ENCODE assay signal across 22 mouse cellular contexts in genomic region chr9:120541411-120541810, GRCm38 (mm10). TPM values are rescaled to one million over a fixed set of nuclear protein-coding genes. Genes with fewer than 3 reads are reported as not detected.
A peak's percentile ranks its signal among the peaks of the same experiment; 100 is the strongest.
DNase-seq lines count a peak whose midpoint lies in the region; ATAC-seq and TF ChIP-seq lines count a peak whose summit lies in the region.
"Had no signal": no experiment of that assay in that cellular context is flagged by ENCODE, and none has a peak within 500 bp of the region (broad histone marks: within the 10 kb centered on the region; RNA-seq: fewer than 3 reads in every experiment).

No protein-coding gene starts in this region.

- H3K36me3 ChIP-seq in kidney, postnatal 0 days (ENCODE audit: insufficient read depth, low read length): no peaks in the 10 kb centered on the region
- H3K36me3 ChIP-seq: midbrain, embryonic 15.5 days had no signal

- H3K27ac ChIP-seq in kidney, postnatal 0 days: no peak overlapping the region
- H3K27ac ChIP-seq: hindbrain, postnatal 0 days; midbrain, embryonic 15.5 days had no signal

- WGBS in kidney, postnatal 0 days: 0% methylated on average over 2 of the region's 2 CpGs
- WGBS in lung, adult 2 months: 26% methylated on average over 2 of the region's 2 CpGs

- peaks cover 7% of the 10 kb centered on the region; the same call in 1 of the 2 replicates for H3K4me1 ChIP-seq in kidney, postnatal 0 days (replicated peaks; ENCODE audit: insufficient read depth, low read length)
- 0 out of 2 replicates have a peak, but pooled peaks cover 3% of the 10 kb centered on the region for H3K4me1 ChIP-seq in lung, adult 2 months (ENCODE audit: control insufficient read depth, insufficient read depth, low read length)

- peak; percentile 50 for DNase-seq in kidney, postnatal 0 days (ENCODE audit: low spot score)
- DNase-seq in kidney, postnatal 4 days: no peak
- peak; percentile 15 for DNase-seq in lung, adult 2 months
- peak; percentile 66 for DNase-seq in lung, postnatal 25 days (ENCODE audit: low spot score)
- peak; percentile 54 for DNase-seq in yolk sac, embryonic 10.5 days (ENCODE audit: low spot score)
- no peak for DNase-seq in heart, adult 8-10 months (ENCODE audit: low spot score)
- no peak for DNase-seq in spleen, adult 18-20 months
- DNase-seq in spleen, postnatal 14 days (ENCODE audit: low spot score in 2 of 2): no peak
- DNase-seq: adrenal gland, adult 8-10 months; cerebellum, postnatal 25 days; embryo, embryonic 11 days; gastrocnemius, postnatal 14 days; heart, adult 18-20 months; heart, postnatal 36 days; kidney, adult 2 months had no signal

- no peak overlapping the region for H3K4me2 ChIP-seq in kidney, postnatal 0 days (ENCODE audit: low read length)

- no peak for TF ChIP-seq POLR2A in lung, adult 2 months (IDR thresholded peaks at IDR 0.05; ENCODE audit: borderline replicate concordance, extremely low read depth, low read depth, low read length)

- H3K9me3 ChIP-seq in kidney, postnatal 0 days (replicated peaks; ENCODE audit: low read length): no peaks in the 10 kb centered on the region
- H3K9me3 ChIP-seq: midbrain, embryonic 15.5 days had no signal

- H3K27me3 ChIP-seq in kidney, postnatal 0 days (ENCODE audit: insufficient read depth, low read length): no peaks in the 10 kb centered on the region

- ATAC-seq in kidney, postnatal 0 days (replicated peaks; ENCODE audit: low FRiP score, low read depth): no peak
- ATAC-seq: forebrain, embryonic 14.5 days; hindbrain, postnatal 0 days; midbrain, embryonic 15.5 days had no signal

- H3K4me3 ChIP-seq in kidney, postnatal 0 days (replicated peaks; ENCODE audit: low read depth, low read length): no peak overlapping the region
- no peak overlapping the region for H3K4me3 ChIP-seq in lung, adult 2 months (replicated peaks; ENCODE audit: extremely low read depth, low read depth, low read length)
- H3K4me3 ChIP-seq: erythroblast, embryonic 14.5 days; midbrain, embryonic 15.5 days; myocyte had no signal

- no peak for TF ChIP-seq CTCF in kidney, postnatal 0 days (IDR thresholded peaks at IDR 0.05; ENCODE audit: low read depth)
- TF ChIP-seq CTCF in lung, adult 2 months (IDR thresholded peaks at IDR 0.05; ENCODE audit: insufficient read depth, low read length): no peak

- no peak overlapping the region for H3K9ac ChIP-seq in kidney, postnatal 0 days (ENCODE audit: low read depth, low read length)
- H3K9ac ChIP-seq: midbrain, embryonic 15.5 days had no signal

RNA-seq across cellular contexts. Expression of gene Entpd3, which starts 1.8 kb away (rescaled TPM):
- polyA plus RNA-seq in kidney, postnatal 0 days (2015; fragmentation: Nextera tagmentation; extraction: Ambion mirVana): 0.71 and 0.79 TPM in 2 replicates
- 3.7 and 5.7 TPM in 2 replicates for polyA plus RNA-seq in lung, adult 2 months (2012; rRNA removed)
- total RNA-seq in heart, adult 8-10 months (2022): not detected
- total RNA-seq: gastrocnemius, postnatal 14 days; heart, adult 18-20 months; heart, postnatal 36 days; megakaryocyte-erythroid progenitor cell, adult 5-6 weeks had no signal
- polyA plus RNA-seq: heart, embryonic 14.5 days had no signal

RNA-seq across cellular contexts. Expression of gene Rpl14, which starts 29.8 kb away (rescaled TPM):
- 911 and 953 TPM in 2 replicates for polyA plus RNA-seq in kidney, postnatal 0 days (2015; fragmentation: Nextera tagmentation; extraction: Ambion mirVana)
- polyA plus RNA-seq in lung, adult 2 months (2012; rRNA removed): 319 and 344 TPM in 2 replicates
- total RNA-seq in heart, adult 8-10 months (2022): 100 to 1,000 TPM; 266 to 316 (median 288) TPM

RNA-seq across cellular contexts. Expression of gene Eif1b, which starts 49.4 kb away (rescaled TPM):
- 161 and 177 TPM in 2 replicates for polyA plus RNA-seq in kidney, postnatal 0 days (2015; fragmentation: Nextera tagmentation; extraction: Ambion mirVana)
- 31.4 and 45.8 TPM in 2 replicates for polyA plus RNA-seq in lung, adult 2 months (2012; rRNA removed)
- total RNA-seq in heart, adult 8-10 months (2022): 10 to 100 TPM; 61.1 to 80.7 (median 65.7) TPM

Comparison
In these comparisons a context has a peak if more than half of its experiments do, and no peak if none do; other contexts are left out.
1. DNase-seq: peak in kidney, postnatal 0 days (single experiment), lung, adult 2 months (single experiment), lung, postnatal 25 days (single experiment) and yolk sac, embryonic 10.5 days (single experiment); none in kidney, postnatal 4 days (0 of 2), heart, adult 8-10 months (single experiment), spleen, adult 18-20 months (0 of 2) and spleen, postnatal 14 days (0 of 2).